In genomic region chr15:25690066-25690745, GRCm38 (mm10) we compare ENCODE assay signal across 14 mouse cellular contexts.
DNase-seq lines count a peak whose midpoint lies in the region; ATAC-seq and TF ChIP-seq lines count a peak whose summit lies in the region.
"Had no signal": no experiment of that assay in that cellular context is flagged by ENCODE, and none has a peak within 500 bp of the region (broad histone marks: within the 10 kb centered on the region; RNA-seq: fewer than 3 reads in every experiment).

No protein-coding gene starts in this region.

- no peak overlapping the region for H3K4me2 ChIP-seq in forebrain, embryonic 14.5 days (ENCODE audit: low read length)
- H3K4me2 ChIP-seq: intestine, embryonic 15.5 days had no signal

- no peak overlapping the region for H3K4me3 ChIP-seq in gastrocnemius, adult 2 months
- H3K4me3 ChIP-seq in forebrain, embryonic 14.5 days (ENCODE audit: low read depth, low read length): no peak overlapping the region
- H3K4me3 ChIP-seq in midbrain, embryonic 10.5 days: no peak overlapping the region
- H3K4me3 ChIP-seq: intestine, embryonic 15.5 days had no signal

- no peak overlapping the region for H3K9ac ChIP-seq in forebrain, embryonic 14.5 days (ENCODE audit: low read length)
- H3K9ac ChIP-seq: intestine, embryonic 15.5 days; liver, postnatal 0 days had no signal

- peak; percentile 40 for ATAC-seq in forebrain, embryonic 14.5 days
- ATAC-seq: liver, postnatal 0 days had no signal

- no peak overlapping the region for H3K27ac ChIP-seq in gastrocnemius, adult 2 months
- H3K27ac ChIP-seq in forebrain, embryonic 14.5 days (ENCODE audit: low read depth, low read length): no peak overlapping the region
- H3K27ac ChIP-seq in midbrain, embryonic 10.5 days (replicated peaks): peak overlapping the region; percentile 76
- H3K27ac ChIP-seq: intestine, embryonic 15.5 days had no signal

- 0 out of 2 replicates have a peak, but pooled peaks cover 3% of the 10 kb centered on the region for H3K27me3 ChIP-seq in forebrain, embryonic 14.5 days (replicated peaks; ENCODE audit: control insufficient read depth, insufficient read depth, low read length)
- peaks cover 10% of the 10 kb centered on the region; the same call in 1 of the 2 replicates for H3K27me3 ChIP-seq in midbrain, embryonic 10.5 days (ENCODE audit: low read depth, poor library complexity, severe bottlenecking)
- H3K27me3 ChIP-seq: intestine, embryonic 15.5 days had no signal

- intact Hi-C loops in gastrocnemius, adult 2 months (cut with DNase I): no loop called here

- DNase-seq in gastrocnemius, adult 2 months: no peak
- DNase-seq in gastrocnemius, postnatal 10 days: no peak
- DNase-seq in Muller cell, postnatal 12 days (ENCODE audit: inconsistent ontology term): peak; percentile 49
- peak; percentile 43 for DNase-seq in forebrain, embryonic 14.5 days (ENCODE audit: low spot score)
- peak; percentile 45 for DNase-seq in midbrain, embryonic 10.5 days (ENCODE audit: low spot score)
- DNase-seq in ovary, postnatal 14 days (ENCODE audit: low spot score): no peak
- no peak for DNase-seq in left cerebral cortex, adult 18-20 months (ENCODE audit: low spot score in 2 of 2)
- no peak for DNase-seq in lung, postnatal 4 days
- DNase-seq: adrenal gland, postnatal 25 days; cerebellum, adult 2 months; liver, postnatal 0 days; thymus, postnatal 25 days had no signal

- WGBS in forebrain, embryonic 14.5 days: 8% methylated on average over 15 of the region's 15 CpGs
- 34% methylated on average over 15 of the region's 15 CpGs for WGBS in midbrain, embryonic 10.5 days

- no peaks in the 10 kb centered on the region for H3K9me3 ChIP-seq in forebrain, embryonic 14.5 days (replicated peaks; ENCODE audit: control insufficient read depth, low read length)
- H3K9me3 ChIP-seq in midbrain, embryonic 10.5 days (replicated peaks): no peaks in the 10 kb centered on the region
- H3K9me3 ChIP-seq: intestine, embryonic 15.5 days had no signal

- no peaks in the 10 kb centered on the region for H3K36me3 ChIP-seq in forebrain, embryonic 14.5 days (ENCODE audit: control insufficient read depth, insufficient read depth, low read length)
- H3K36me3 ChIP-seq in midbrain, embryonic 10.5 days: no peaks in the 10 kb centered on the region
- H3K36me3 ChIP-seq: G1E; intestine, embryonic 15.5 days had no signal

- peaks cover 9% of the 10 kb centered on the region; the same call in 1 of the 2 replicates for H3K4me1 ChIP-seq in forebrain, embryonic 14.5 days (ENCODE audit: control insufficient read depth, insufficient read depth, low read length)
- H3K4me1 ChIP-seq in midbrain, embryonic 10.5 days: peaks cover 45% of the 10 kb centered on the region

- TF ChIP-seq CTCF in gastrocnemius, adult 2 months (IDR thresholded peaks at IDR 0.05): peak; percentile 22; the same call in 1 of the 2 replicates

Comparison
In these comparisons a context has a peak if more than half of its experiments do, and no peak if none do; other contexts are left out.
1. DNase-seq: peak in Muller cell, postnatal 12 days (single experiment), forebrain, embryonic 14.5 days (single experiment) and midbrain, embryonic 10.5 days (single experiment); none in gastrocnemius, adult 2 months (single experiment), gastrocnemius, postnatal 10 days (single experiment), ovary, postnatal 14 days (single experiment), left cerebral cortex, adult 18-20 months (0 of 2) and lung, postnatal 4 days (0 of 2).